ENCODE assay signal across 16 mouse cellular contexts in genomic region chr4:139589351-139590027, GRCm38 (mm10). TPM values are rescaled to one million over a fixed set of nuclear protein-coding genes. Genes with fewer than 3 reads are reported as not detected.
DNase-seq lines count a peak whose midpoint lies in the region; ATAC-seq and TF ChIP-seq lines count a peak whose summit lies in the region.
"Had no signal": no experiment of that assay in that cellular context is flagged by ENCODE, and none has a peak within 500 bp of the region (broad histone marks: within the 10 kb centered on the region; RNA-seq: fewer than 3 reads in every experiment).

No protein-coding gene starts in this region.

- peak overlapping the region; percentile 23 for H3K27ac ChIP-seq in cerebellum, adult 2 months (ENCODE audit: insufficient read depth, low read length)
- peak overlapping the region; percentile 78 for H3K27ac ChIP-seq in hindbrain, embryonic 10.5 days
- no peak overlapping the region for H3K27ac ChIP-seq in hindbrain, embryonic 16.5 days (ENCODE audit: low read depth, low read length)
- no peak overlapping the region for H3K27ac ChIP-seq in embryonic facial prominence, embryonic 13.5 days
- peak overlapping the region; percentile 47 for H3K27ac ChIP-seq in midbrain, embryonic 13.5 days
- H3K27ac ChIP-seq: heart, embryonic 13.5 days had no signal

- H3K27me3 ChIP-seq in cerebellum, adult 2 months (ENCODE audit: control insufficient read depth, insufficient read depth, low read length): no peaks in the 10 kb centered on the region
- H3K27me3 ChIP-seq in hindbrain, embryonic 10.5 days (ENCODE audit: insufficient read depth, poor library complexity, severe bottlenecking): no peaks in the 10 kb centered on the region
- no peaks in the 10 kb centered on the region for H3K27me3 ChIP-seq in hindbrain, embryonic 16.5 days (replicated peaks; ENCODE audit: control insufficient read depth, insufficient read depth, low read length)
- no peaks in the 10 kb centered on the region for H3K27me3 ChIP-seq in embryonic facial prominence, embryonic 13.5 days
- no peaks in the 10 kb centered on the region for H3K27me3 ChIP-seq in midbrain, embryonic 13.5 days
- H3K27me3 ChIP-seq: heart, embryonic 13.5 days had no signal

- no peak overlapping the region for H3K4me3 ChIP-seq in cerebellum, adult 2 months (replicated peaks; ENCODE audit: insufficient read depth, low read depth, low read length)
- H3K4me3 ChIP-seq in hindbrain, embryonic 10.5 days: no peak overlapping the region
- no peak overlapping the region for H3K4me3 ChIP-seq in hindbrain, embryonic 16.5 days (ENCODE audit: low read length)
- no peak overlapping the region for H3K4me3 ChIP-seq in embryonic facial prominence, embryonic 13.5 days
- H3K4me3 ChIP-seq in midbrain, embryonic 13.5 days (replicated peaks): no peak overlapping the region
- H3K4me3 ChIP-seq: heart, embryonic 13.5 days had no signal

- ATAC-seq in cerebellum, adult (ENCODE audit: insufficient number of reproducible peaks, low FRiP score, low TSS enrichment): no peak
- ATAC-seq in hindbrain, embryonic 16.5 days: no peak
- ATAC-seq in embryonic facial prominence, embryonic 13.5 days (ENCODE audit: insufficient number of reproducible peaks, insufficient read depth, low FRiP score, low TSS enrichment, low read depth): no peak
- ATAC-seq in midbrain, embryonic 13.5 days: no peak
- ATAC-seq: liver, postnatal 0 days had no signal

- DNase-seq in cerebellum, adult 2 months: peak in 1 of 2 experiments; percentile 35
- peak; percentile 37 for DNase-seq in hindbrain, embryonic 10.5 days (ENCODE audit: low spot score)
- no peak for DNase-seq in urinary bladder, adult 2 months (ENCODE audit: low spot score)
- DNase-seq in left cerebral cortex, postnatal 14 days (ENCODE audit: low spot score in 2 of 2): no peak
- DNase-seq: liver, postnatal 0 days; right cerebral cortex, postnatal 25 days had no signal

- no peak overlapping the region for H3K9ac ChIP-seq in hindbrain, embryonic 16.5 days (ENCODE audit: low read depth, low read length)
- H3K9ac ChIP-seq in embryonic facial prominence, embryonic 13.5 days: peak overlapping the region; percentile 2; the same call in 1 of the 2 replicates
- 0 out of 2 replicates have a peak overlapping the region, but pooled peaks have one; percentile 37 for H3K9ac ChIP-seq in midbrain, embryonic 13.5 days (replicated peaks)
- H3K9ac ChIP-seq: liver, postnatal 0 days had no signal

- WGBS in cerebellum, adult 2 months: 43% methylated on average over 5 of the region's 5 CpGs
- 51% methylated on average over 5 of the region's 5 CpGs for WGBS in hindbrain, embryonic 10.5 days
- WGBS in hindbrain, embryonic 16.5 days: 47% methylated on average over 5 of the region's 5 CpGs
- WGBS in embryonic facial prominence, embryonic 13.5 days: 32% methylated on average over 5 of the region's 5 CpGs
- 44% methylated on average over 5 of the region's 5 CpGs for WGBS in midbrain, embryonic 13.5 days

- no peak overlapping the region for H3K4me2 ChIP-seq in hindbrain, embryonic 16.5 days (ENCODE audit: low read length)
- no peak overlapping the region for H3K4me2 ChIP-seq in embryonic facial prominence, embryonic 13.5 days
- no peak overlapping the region for H3K4me2 ChIP-seq in midbrain, embryonic 13.5 days (replicated peaks)
- H3K4me2 ChIP-seq: heart, embryonic 13.5 days had no signal

- H3K4me1 ChIP-seq in cerebellum, adult 2 months (ENCODE audit: control insufficient read depth, insufficient read depth, low read length): peaks cover 89% of the 10 kb centered on the region
- H3K4me1 ChIP-seq in hindbrain, embryonic 10.5 days (replicated peaks): peaks cover 84% of the 10 kb centered on the region
- peaks cover 3% of the 10 kb centered on the region; the same call in 1 of the 2 replicates for H3K4me1 ChIP-seq in hindbrain, embryonic 16.5 days (ENCODE audit: control insufficient read depth, insufficient read depth, low read depth, low read length)
- peaks cover 59% of the 10 kb centered on the region for H3K4me1 ChIP-seq in embryonic facial prominence, embryonic 13.5 days
- H3K4me1 ChIP-seq in midbrain, embryonic 13.5 days (replicated peaks): peaks cover 17% of the 10 kb centered on the region

- no peaks in the 10 kb centered on the region for H3K36me3 ChIP-seq in hindbrain, embryonic 10.5 days
- no peaks in the 10 kb centered on the region for H3K36me3 ChIP-seq in hindbrain, embryonic 16.5 days (ENCODE audit: control insufficient read depth, insufficient read depth, low read length)
- no peaks in the 10 kb centered on the region for H3K36me3 ChIP-seq in embryonic facial prominence, embryonic 13.5 days
- no peaks in the 10 kb centered on the region for H3K36me3 ChIP-seq in midbrain, embryonic 13.5 days
- H3K36me3 ChIP-seq: heart, embryonic 13.5 days had no signal

- no peak for TF ChIP-seq POLR2A in cerebellum, adult 2 months (IDR thresholded peaks at IDR 0.05; ENCODE audit: borderline replicate concordance, insufficient read depth, low read length)

- no peak for TF ChIP-seq CTCF in cerebellum, adult 2 months (IDR thresholded peaks at IDR 0.05; ENCODE audit: borderline replicate concordance, insufficient read depth, low read depth, low read length)

- intact Hi-C loops in left cerebral cortex, postnatal 14 days (cut with DNase I): no loop called here

- H3K9me3 ChIP-seq in hindbrain, embryonic 10.5 days: no peaks in the 10 kb centered on the region
- no peaks in the 10 kb centered on the region for H3K9me3 ChIP-seq in hindbrain, embryonic 16.5 days (ENCODE audit: control insufficient read depth, low read length)
- no peaks in the 10 kb centered on the region for H3K9me3 ChIP-seq in embryonic facial prominence, embryonic 13.5 days
- H3K9me3 ChIP-seq in midbrain, embryonic 13.5 days: no peaks in the 10 kb centered on the region
- H3K9me3 ChIP-seq: heart, embryonic 13.5 days had no signal

RNA-seq across cellular contexts. Expression of gene Gm21969, which starts 13.5 kb away (rescaled TPM):
- polyA plus RNA-seq in cerebellum, adult 2 months (2012; rRNA removed): 0.03 and 0.05 TPM in 2 replicates
- polyA plus RNA-seq in hindbrain, embryonic 10.5 days (2016; fragmentation: Nextera tagmentation; extraction: Ambion mirVana): not detected in 2 replicates
- not detected in 2 replicates for polyA plus RNA-seq in hindbrain, embryonic 16.5 days (2015; fragmentation: Nextera tagmentation; extraction: Ambion mirVana)
- not detected in 2 replicates for polyA plus RNA-seq in embryonic facial prominence, embryonic 13.5 days (2015; fragmentation: Nextera tagmentation; extraction: Ambion mirVana)
- not detected in 2 replicates for polyA plus RNA-seq in midbrain, embryonic 13.5 days (2015; fragmentation: Nextera tagmentation; extraction: Ambion mirVana)
- polyA plus RNA-seq in urinary bladder, adult 2 months (2012; rRNA removed): 0.04 TPM in 1 of 2 replicates, not detected in the other
- total RNA-seq in left cerebral cortex, postnatal 14 days (2021): not detected
- total RNA-seq: adrenal gland, postnatal 4 days; gastrocnemius, adult 18-20 months had no signal
- polyA plus RNA-seq: heart, embryonic 13.5 days; intestine, embryonic 14.5 days; large intestine, adult 2 months; neural tube, embryonic 14.5 days had no signal

RNA-seq across cellular contexts. Expression of gene Aldh4a1, which starts 33.2 kb away (rescaled TPM):
- 22.5 and 25.2 TPM in 2 replicates for polyA plus RNA-seq in cerebellum, adult 2 months (2012; rRNA removed)
- polyA plus RNA-seq in hindbrain, embryonic 10.5 days (2016; fragmentation: Nextera tagmentation; extraction: Ambion mirVana): 22.5 and 26.3 TPM in 2 replicates
- polyA plus RNA-seq in hindbrain, embryonic 16.5 days (2015; fragmentation: Nextera tagmentation; extraction: Ambion mirVana): 31.9 and 35.4 TPM in 2 replicates
- 29.5 and 29.6 TPM in 2 replicates for polyA plus RNA-seq in embryonic facial prominence, embryonic 13.5 days (2015; fragmentation: Nextera tagmentation; extraction: Ambion mirVana)
- 18.0 and 20.0 TPM in 2 replicates for polyA plus RNA-seq in midbrain, embryonic 13.5 days (2015; fragmentation: Nextera tagmentation; extraction: Ambion mirVana)
- polyA plus RNA-seq in urinary bladder, adult 2 months (2012; rRNA removed): 26.5 and 33.0 TPM in 2 replicates
- total RNA-seq in left cerebral cortex, postnatal 14 days (2021): 10 to 100 TPM; 17.4 to 18.1 TPM

RNA-seq across cellular contexts. Expression of gene Iffo2, which starts 59.1 kb away (rescaled TPM):
- polyA plus RNA-seq in cerebellum, adult 2 months (2012; rRNA removed): 19.1 and 20.3 TPM in 2 replicates
- 3.6 and 4.6 TPM in 2 replicates for polyA plus RNA-seq in hindbrain, embryonic 10.5 days (2016; fragmentation: Nextera tagmentation; extraction: Ambion mirVana)
- polyA plus RNA-seq in hindbrain, embryonic 16.5 days (2015; fragmentation: Nextera tagmentation; extraction: Ambion mirVana): 3.5 and 3.9 TPM in 2 replicates
- polyA plus RNA-seq in embryonic facial prominence, embryonic 13.5 days (2015; fragmentation: Nextera tagmentation; extraction: Ambion mirVana): 4.0 and 4.3 TPM in 2 replicates
- 4.4 and 4.6 TPM in 2 replicates for polyA plus RNA-seq in midbrain, embryonic 13.5 days (2015; fragmentation: Nextera tagmentation; extraction: Ambion mirVana)
- polyA plus RNA-seq in urinary bladder, adult 2 months (2012; rRNA removed): 7.7 and 9.8 TPM in 2 replicates
- 10 to 100 TPM; 17.2 to 19.6 TPM for total RNA-seq in left cerebral cortex, postnatal 14 days (2021)

Comparison
In these comparisons a context has a peak if more than half of its experiments do, and no peak if none do; other contexts are left out.
1. H3K27ac ChIP-seq: peak in cerebellum, adult 2 months (single experiment), hindbrain, embryonic 10.5 days (single experiment) and midbrain, embryonic 13.5 days (single experiment); none in hindbrain, embryonic 16.5 days (single experiment) and embryonic facial prominence, embryonic 13.5 days (single experiment).